Mouse (Mus musculus): ENCODE data around the gene Ube2d2b.

Gene Ube2d2b

GRCm38 (mm10) chr5:107829998-107830560 lies at the start of gene Ube2d2b:
Ube2d2b (plus strand) TSS chr5:107830099.
- DNase-seq, result no peak

GRCm38 (mm10) chr5:107782360-107782759 lies 47.5 kb upstream of the Ube2d2b start:
- no peak for DNase-seq

GRCm38 (mm10) chr5:107787682-107788443 lies 42.0 kb upstream of the Ube2d2b start:
- peak; percentile 16 to 27 for DNase-seq

GRCm38 (mm10) chr5:107789492-107789891 lies 40.4 kb upstream of the Ube2d2b start:
- no peak for DNase-seq

GRCm38 (mm10) chr5:107791966-107792365 lies 37.9 kb upstream of the Ube2d2b start:
- DNase-seq, result no peak

- no peak for DNase-seq
Measured at GRCm38 (mm10) chr5:107792516-107792915, 37.4 kb upstream of the Ube2d2b start.

GRCm38 (mm10) chr5:107793258-107793657 lies 36.6 kb upstream of the Ube2d2b start:
- no peak for DNase-seq

- no peak for DNase-seq
Measured at GRCm38 (mm10) chr5:107793927-107794326, 36.0 kb upstream of the Ube2d2b start.

DNA sequence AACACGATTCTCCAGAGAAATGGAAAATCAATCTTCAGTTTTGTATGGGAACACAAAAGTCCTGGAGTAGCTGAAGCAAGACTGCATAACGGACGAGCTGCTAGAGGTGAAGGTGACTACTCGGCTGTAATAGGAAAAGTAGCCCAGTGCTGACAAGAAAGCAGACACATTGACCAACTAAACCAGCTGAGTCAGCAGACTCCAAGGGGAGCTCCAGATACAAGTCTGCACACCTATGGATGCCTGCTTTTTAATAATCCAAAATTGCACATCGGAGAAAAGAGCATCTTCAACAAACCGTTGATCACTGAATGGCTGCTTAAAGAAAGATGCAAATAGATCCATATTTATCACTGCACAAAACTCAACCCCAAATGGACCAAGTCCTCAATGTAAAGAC lies 31.6 kb upstream of the Ube2d2b start:
- DNase-seq, result no peak

DNA sequence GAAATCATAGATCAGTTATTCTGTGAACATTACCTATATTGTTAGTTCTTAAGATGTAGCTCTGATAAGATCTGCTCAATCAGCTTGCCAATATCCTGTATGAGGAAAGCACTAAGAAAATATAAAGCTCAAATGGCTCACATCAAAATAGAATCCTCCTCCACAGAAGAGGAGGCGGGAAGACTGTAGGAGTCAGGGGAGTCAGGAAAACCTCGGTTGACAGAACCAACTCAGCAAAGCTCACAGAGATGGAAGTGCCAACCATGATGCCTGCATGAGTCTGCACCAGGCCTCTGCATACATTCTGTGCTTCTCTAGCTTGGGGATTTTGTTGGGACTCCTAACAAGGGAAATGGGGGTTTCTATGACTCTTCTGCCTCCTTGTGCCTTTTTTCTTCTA lies 28.7 kb upstream of the Ube2d2b start:
- no peak for DNase-seq

- DNase-seq, result no peak
Measured at GRCm38 (mm10) chr5:107802621-107803020, 27.3 kb upstream of the Ube2d2b start.

- no peak for DNase-seq
Measured at GRCm38 (mm10) chr5:107807496-107807895, 22.4 kb upstream of the Ube2d2b start.

DNA sequence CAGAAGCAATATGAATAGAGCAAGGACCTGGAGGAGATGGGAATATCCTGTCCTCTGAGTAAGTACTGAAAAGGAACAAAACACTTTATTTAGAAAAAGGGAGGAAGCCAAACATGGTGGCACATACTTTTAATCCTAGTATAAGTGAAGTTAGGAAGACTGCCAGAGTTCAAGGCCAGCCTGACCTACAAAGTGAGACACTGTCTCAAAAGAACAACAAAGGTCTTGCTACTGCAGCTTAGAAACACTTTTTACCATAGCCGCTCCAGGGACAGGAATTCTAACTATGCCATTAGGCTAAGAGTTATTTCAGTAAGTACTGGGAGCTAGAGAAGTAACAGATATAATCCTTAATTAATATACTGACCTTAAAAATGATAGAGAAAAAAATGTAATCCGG lies 15.2 kb upstream of the Ube2d2b start:
- DNase-seq, result no peak

- no peak for DNase-seq
Measured at GRCm38 (mm10) chr5:107822521-107822920, 7.4 kb upstream of the Ube2d2b start.

GRCm38 (mm10) chr5:107831351-107831750 lies 1.5 kb downstream of the Ube2d2b start:
- no peak for DNase-seq

DNA sequence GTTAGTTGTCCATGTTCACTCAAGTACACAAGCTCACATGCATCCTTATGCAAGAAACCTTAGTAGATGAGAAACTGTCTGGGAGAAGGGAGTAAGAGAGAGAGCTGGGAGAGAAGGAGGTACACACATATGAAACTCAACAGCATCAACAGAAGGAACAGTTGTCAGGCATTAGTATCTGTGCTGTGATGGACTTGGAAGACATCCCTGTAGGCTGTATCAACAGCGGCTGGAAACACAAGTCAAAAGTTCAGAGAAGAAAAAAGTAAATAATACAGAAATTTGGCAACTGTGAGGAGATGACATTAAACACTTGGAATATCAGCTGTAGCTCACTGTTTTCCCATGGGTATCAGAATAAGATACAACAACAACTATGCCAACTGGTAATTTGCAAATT lies 4.4 kb downstream of the Ube2d2b start:
- no peak for DNase-seq

DNA sequence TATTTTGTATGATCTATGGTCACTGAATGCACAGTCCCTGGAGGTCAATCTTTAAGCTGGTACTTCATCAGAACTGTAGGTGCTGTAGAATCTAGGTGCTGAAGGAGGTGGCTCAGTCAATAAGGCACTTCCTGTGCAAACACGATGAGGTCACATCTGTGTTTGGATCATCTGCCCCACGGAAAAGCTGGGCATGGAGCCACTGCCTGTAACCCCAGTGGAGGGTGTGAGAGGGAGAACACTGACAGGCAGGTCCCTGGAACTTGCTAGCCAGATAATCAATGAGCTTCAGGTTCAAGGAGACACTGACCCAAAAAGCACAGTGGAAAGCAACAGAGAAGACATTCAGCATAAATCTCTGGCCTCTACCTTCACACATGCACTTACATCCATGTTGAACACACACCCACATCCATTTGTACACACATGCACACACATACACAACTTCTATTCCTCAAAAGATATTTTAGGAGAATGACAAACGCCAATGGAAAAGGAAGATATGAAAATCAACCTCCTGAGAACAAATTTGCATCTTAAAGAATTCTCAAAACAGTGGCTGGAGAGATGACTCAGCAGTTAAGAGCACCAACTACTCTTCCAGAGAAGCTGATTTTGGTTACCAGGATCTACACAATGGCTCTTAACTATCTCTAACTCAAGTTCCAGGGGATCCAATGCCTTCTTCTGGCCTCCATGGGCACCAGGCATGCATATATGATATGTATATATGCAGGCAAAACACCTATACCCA lies 9.2 kb downstream of the Ube2d2b start:
- no peak for DNase-seq

DNA sequence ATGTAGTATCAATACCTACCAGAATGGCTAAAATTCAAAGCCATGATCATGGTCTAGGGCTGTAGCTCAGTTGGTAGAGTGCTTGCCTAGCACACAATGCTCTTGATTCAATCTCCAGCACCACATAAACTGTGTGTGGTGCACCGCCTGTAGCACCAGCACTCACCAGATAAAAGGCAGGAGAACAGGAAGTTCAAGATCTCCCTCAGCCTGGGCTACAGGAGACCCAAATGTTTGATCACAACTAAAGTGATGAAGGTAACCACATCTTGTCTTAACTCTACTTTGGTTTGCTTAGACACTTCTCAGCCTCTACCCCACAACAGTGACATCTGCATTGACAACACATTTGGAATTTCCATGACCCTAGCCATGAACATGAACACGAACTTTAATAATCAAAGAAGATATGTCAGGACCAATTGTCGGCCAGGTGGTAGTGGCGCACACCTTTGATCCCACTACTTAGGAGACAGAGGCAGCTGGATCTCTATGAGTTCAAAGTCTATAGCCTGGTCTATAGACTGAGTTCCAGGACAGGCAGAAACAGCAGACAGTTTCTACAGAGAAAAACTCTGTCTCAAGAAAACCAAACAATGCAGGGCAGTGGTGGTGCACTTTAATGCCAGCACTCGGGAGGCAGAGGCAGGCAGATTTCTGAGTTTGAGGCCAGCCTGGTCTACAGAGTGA lies 10.8 kb downstream of the Ube2d2b start:
- DNase-seq, result peak; percentile 13 to 23

DNA sequence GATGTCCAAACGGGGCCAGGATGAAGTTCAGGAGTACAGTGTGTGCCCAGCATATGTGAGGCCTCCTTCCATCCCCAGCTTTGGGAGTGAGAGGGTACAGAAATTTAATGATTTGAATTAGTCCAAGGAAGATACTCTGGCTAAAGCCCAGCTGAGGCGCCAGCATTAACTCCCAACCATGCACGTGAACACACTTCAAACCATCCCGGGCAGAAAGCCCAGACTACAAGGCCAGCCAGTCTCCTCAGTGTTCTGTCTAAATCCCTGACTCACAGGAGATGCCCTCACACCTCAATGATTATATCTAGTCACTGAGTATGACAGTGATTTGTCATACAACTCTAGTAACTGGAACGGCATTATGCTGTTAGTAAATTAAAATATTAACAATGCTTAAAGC lies 17.4 kb downstream of the Ube2d2b start:
- no peak for DNase-seq

DNA sequence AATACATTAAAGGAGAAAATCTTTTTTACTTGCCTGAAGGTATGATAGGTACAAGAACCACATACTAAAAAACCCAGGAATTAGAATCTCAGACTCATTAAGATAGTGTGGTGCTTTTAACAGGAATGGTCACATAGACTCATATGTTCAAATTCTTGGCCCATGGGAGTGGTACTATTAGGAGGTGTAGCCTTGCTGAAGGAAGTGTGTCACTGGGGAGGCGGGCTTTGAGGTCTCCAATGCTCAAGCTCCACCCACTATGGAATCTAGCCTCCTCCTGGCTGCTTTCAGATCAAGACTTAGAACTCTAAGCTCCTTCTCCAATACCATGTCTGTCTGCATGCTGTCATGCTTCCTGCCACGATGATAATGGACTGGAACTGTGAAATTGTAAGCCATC lies 17.9 kb downstream of the Ube2d2b start:
- DNase-seq, result no peak

DNA sequence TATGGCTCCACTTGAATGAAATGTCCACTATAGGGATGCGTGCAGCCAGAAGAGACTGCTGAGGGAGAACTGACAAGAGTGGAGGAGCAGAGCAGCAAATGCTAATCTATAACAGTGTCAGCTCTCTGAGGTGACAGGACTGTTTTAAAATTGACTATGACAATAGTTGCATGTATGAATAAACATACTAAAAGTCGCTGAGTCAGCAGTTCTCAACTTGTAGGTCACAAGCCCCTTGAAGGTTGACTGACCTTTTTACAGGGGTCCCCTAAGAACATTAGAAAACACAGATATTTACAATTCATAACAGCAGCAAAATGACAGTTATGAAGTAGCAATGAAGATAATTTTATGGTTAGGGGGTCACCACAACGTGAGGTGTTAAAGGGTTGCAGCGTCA lies 19.1 kb downstream of the Ube2d2b start:
- no peak for DNase-seq

DNA sequence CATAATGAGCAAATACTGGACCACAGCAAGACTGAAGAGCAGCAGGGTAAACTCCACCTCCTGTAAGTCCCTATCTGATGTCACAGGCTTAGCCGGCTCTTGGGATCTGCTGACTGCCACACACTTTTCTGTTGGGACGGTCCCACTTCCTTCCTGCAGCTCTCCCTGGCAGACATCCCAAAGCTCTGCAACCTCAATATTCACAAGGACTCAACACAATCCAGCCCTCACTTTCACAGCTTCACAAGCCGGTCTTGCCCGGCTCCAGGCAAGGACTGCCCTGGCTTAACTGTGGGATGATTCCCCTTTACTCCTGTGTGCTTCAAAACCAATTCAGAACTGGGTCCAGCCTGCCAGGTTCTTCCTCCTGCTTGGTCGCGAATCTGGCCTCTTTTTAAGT lies 23.9 kb downstream of the Ube2d2b start:
- no peak for DNase-seq

- DNase-seq, result no peak
Measured at GRCm38 (mm10) chr5:107854556-107854955, 24.7 kb downstream of the Ube2d2b start.

All from thymus, postnatal 36 days (tissue).